Mouse (Mus musculus) telencephalon, adult 2 months (tissue): ENCODE measurements at regions not wholly inside any gene's neighbourhood (a gene's known extent, or its start where the extent isn't known, plus 50 kb on each side); places are given as distances from the start of the nearest gene placed in this dataset.

Experiments used
- DNase-seq: peaks from one replicate; pipeline ENCODE4 v3.0.0-alpha.2; 2011; ENCODE audit warnings: low read depth, low spot score

GRCm38 (mm10) chr3:73134316-73134715 lies 76.7 kb upstream of the Slitrk3 start:
- peak; percentile 21 for DNase-seq

- DNase-seq = no peak
These were observed 67.5 kb upstream of the Slitrk3 start for GRCm38 (mm10) chr3:73125143-73125542.

GRCm38 (mm10) chr3:73109102-73109501 lies 51.5 kb upstream of the Slitrk3 start:
- no peak for DNase-seq
